Mouse (Mus musculus) 416B (cell line): ENCODE data around the gene Etv6.
"Not testable (repeated sequence)": the region's sequence is repeated elsewhere in the genome, so short reads cannot be mapped to it uniquely, and the experiment has no call there.

ENCODE experiments used
- DNase-seq: peaks from one replicate; pipeline ENCODE4 v3.0.0; 2011; ENCODE audit warnings: low read depth

Gene Etv6

DNA sequence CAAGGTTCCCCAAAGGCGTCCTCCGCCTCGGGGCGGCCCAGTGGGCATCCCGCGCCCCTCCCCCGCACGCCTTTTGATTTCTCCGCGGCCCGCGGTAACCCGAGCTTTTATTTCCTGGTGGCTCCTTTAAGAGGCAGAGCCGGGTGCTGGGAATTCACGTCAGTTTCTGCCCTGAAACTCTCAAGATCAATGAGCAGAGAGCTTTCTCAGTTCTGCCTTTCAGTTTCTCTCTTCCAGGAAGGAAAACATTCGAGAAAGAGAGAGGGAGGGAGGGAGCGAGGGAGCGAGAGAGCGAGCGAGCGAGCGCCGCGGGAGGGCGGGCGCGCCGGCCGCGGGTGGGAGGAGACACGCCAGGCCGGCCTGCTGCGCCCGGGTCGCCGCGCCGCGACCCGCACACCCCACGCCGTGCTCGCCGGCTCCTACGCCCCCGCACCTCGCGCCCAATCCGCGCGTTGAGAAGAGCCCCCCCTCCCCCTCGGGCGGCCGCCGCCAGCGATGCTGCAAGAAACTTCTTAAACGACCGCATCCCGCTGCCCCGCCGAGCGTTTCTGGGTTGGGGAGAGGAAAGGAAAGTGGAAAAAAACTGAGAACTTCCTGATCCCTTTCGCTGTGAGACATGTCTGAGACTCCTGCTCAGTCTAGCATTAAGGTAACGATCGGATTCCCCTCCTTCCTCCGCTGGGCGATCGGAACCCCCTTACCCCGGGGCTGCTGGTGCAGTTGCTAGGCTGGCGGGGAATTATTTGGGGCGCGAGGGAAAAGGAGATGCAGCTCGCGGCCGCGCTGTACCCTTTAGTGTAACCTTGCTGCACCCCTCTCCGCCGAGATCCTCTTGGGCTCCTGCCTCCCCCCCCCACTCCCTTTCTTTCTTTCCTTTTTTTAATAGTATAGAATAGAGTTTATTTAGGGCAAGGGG, at the start of gene Etv6:
Gene Etv6 (plus strand): TSS at position 211 of the 916 bp plus-strand sequence.
- DNase-seq = peak; percentile 91

DNA sequence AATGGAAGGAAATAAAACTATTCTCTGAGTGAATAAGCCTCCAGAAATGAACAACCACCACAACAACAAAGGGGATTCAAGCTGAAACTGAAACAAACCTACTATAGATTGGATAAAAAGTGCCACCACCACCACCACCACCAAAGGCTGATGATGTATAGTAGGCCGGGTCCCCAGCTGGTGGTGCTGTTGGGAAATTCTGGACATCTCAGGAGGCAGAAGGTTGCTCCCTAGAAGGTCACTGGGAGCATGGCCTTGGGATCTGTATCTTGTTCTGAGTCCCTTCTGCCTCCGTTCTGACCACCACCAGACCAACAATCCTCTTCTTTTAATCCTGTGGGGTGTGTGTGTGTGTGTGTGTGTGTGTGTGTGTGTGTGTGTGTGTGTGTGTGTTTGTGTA, 49.3 kb upstream of the Etv6 start:
- DNase-seq = peak; percentile 72

DNA sequence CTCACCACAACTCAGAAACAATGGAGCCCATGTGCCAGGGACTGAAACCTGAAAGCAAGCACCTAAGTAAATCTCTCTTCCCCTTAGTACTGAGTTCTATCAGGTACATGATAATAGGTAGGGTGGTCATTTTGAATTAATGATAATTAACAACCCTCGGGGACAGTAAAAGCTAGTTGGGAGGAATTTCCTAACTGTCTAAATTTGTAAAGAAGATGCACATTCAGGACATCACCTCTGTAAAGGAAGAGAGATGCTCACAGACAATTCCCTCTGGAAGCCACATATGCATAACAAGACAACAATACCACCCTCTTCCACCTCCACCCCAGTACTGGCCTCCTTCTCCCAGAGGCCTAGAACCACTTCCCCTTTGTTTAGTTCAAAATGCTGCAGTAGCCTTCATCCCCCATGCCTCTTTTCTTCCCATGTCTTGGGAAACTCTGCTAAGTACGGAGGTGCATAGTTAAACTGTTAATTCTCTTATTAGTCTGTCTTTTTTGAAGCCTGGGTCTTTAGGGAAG, 48.4 kb upstream of the Etv6 start:
- no peak for DNase-seq

DNA sequence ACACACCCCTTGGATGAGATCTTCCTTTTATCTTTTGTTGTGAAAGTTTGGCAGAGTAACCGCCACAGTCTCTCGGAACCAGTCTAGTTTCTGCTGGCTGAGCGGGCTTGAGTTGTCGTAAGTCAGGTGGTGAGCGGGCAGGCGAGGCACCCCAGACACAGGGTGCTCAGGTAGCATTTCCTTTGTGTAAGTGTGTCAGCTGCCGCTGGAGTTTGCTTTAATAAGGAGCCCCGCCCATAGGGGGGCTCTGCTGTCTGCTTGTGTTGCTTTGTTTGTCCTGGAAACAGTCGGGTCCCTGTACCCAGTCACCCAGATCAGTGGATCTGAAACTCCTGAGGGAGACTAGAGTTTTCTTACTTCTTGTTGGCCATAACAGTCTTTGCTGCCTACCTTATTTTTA, 47.5 kb upstream of the Etv6 start:
- no peak for DNase-seq

DNA sequence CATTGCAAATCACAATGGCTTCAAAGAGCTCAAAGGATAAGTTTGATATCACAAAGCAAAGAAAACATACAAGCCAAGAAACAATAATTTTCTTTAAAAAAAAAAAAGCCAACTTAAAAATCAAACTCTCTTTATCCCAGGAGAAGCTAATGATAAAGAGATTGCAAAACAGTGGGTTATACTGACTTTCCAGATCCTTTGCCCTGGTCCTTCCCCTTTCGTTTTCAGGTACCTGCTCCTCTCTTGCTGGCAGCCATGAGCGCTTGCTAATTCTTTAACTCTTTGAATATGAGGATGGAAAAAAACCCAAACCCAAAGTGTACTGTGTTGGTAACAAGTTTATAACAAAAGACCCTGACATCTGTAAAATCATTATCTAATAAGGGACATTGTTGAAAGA, 38.0 kb upstream of the Etv6 start:
- no peak for DNase-seq

DNA sequence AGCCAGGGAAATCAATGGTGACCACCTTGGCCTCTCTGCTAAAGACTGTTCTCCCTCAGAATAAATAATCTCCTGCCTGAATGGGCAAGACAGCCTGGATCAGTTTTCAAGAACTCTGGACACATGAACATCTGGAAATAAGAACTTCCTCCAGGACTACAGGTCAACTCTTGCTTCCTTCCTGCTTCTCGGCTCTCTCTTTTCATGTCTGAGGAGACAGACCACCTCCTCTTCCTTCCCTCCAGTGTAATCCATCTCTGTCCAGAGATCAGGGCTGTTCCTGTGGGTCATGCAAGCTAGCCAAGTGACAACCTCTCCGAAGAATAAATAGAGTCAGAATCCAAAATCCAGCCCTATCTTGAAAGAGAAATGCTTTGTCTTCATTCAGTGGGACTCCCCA, 37.6 kb upstream of the Etv6 start:
- peak; percentile 19 for DNase-seq

DNA sequence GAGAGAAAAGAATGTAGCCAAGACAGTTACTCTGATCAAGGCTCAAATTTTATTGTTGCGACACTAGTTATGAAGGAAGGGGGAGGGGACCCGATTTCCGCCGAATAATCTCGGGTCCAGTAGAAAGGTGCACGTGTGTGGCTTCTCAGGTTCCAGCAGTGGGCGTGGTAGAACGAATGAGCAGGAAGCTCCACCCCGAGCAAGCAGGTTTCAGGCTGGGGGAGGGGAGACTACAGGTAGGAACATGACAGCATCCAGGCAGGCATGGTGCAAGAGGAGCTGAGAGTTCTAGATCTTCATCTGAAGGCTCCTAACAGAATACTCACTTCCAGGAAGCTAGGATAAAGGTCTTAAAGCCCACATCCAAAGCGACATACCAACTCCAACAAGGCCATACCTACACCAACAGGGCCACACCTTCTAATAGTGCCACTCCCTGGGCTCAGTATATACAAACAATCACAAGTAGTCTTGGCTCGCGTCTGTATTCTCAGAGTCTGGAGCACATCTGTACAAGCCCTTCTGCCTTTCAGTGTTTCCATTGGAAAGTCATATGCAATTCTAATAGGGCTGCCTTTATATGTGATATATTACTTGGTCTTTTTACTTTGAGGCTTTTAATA, 20.9 kb upstream of the Etv6 start:
- not testable (repeated sequence) for DNase-seq

DNA sequence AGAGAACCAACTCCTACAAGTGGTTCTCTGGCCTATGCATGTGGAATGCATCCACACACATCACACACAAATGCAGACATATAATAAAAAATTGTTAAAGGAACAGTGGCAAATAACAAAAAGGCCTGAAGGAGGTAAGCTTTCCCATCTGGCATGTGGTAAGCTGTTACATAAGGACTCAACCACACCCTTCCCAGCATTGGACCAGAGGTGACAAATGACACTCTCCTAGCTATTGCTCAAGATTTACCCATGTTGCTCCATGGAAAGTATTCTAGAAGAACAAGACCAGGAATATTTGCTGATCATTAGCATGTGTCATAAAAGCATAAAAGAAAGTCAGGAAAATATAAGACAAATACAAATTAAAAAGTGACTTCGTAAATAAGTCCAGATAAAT, 16.7 kb upstream of the Etv6 start:
- peak; percentile 43 for DNase-seq

DNA sequence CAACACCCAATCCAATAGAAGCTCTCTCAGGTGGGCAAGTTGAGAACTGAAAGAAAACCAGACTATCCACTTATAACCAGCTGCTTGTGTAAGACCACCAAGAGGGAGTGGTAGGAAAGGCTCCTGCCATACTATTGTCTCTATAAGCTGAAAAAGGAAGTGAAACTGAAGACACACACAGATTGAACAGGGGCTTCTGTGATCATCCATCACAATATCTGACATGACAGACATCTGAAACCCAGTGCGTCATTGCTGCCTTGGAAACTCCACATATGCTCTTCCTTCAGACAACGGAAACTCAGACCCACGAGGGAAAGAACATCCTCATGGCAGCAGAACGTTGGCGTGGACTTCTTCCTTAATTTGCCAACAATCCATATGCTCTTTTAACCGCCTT, 14.7 kb upstream of the Etv6 start:
- no peak for DNase-seq

DNA sequence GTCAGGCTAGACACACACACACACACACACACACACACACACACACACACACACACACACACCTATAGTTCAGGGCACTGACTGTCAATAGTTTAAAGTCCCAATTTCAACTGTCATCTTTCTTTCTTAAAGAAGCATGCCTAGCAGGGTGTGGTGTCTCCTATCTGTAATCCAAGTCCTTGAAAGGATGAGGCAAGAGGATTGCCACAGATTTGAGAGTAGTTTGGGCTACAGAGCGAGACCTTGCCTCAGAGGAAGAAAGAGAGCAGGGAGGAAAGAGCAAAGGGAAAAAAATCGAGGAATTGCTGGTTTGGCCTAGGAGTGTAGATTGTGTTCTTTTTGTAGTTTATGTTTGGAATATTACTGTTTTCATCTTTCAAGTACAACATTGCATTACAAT, 9.2 kb upstream of the Etv6 start:
- DNase-seq = peak; percentile 35

DNA sequence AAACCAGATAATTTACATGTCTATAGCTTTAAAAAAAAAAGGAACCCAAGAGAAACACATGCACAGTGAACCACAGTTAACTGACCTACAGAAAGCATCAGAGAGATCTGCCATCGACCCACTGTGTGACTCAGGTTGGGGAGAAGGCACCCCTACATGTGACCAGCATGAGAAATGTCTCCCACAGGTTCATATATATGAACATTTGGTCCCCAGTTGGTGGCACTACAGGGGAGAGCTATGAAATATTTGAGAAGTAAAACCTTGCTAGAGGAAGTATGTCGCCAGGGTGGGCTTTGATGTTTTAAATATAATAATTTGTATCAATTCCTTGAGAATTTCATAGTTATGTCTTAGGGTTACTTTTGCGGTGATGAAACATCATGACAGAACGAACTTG, 8.5 kb upstream of the Etv6 start:
- no peak for DNase-seq

DNA sequence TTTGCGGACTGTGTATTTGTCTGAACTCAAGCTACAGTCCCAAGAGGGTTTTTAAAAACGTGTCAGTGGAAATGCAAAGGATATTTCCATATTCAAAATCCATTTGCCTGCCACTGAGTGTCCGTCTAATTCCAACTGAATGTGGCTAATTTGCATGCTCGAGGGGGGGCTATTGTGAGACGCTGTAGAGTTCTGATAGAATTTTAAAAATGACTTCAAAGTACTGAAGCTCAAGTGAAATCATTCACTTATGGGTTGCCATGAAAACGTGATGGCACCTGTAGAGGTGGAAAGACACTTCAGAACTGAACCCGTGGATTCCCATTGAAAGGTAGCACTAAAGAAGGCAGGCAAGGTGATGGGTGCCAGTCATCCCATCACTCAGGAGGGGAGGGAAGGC, 3.0 kb upstream of the Etv6 start:
- no peak for DNase-seq

DNA sequence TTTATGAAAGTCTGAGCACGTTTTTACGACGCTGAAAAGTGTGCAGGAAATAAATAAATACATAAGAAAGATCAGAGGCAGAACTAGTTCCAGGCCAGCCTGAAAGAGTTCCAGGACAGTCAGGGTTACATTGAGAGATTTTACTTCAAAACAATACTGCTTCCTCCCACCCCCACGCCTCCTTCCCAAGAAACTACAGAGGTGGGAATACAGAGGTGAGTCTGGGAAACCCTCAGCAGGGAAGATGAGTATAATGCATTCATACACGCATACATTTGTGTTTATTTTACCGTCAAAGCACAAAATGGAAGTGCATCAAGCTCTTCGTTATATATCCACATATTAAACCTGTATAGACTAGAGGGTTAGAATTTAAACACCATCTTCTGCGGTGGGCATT, 1.1 kb upstream of the Etv6 start:
- DNase-seq = no peak

DNA sequence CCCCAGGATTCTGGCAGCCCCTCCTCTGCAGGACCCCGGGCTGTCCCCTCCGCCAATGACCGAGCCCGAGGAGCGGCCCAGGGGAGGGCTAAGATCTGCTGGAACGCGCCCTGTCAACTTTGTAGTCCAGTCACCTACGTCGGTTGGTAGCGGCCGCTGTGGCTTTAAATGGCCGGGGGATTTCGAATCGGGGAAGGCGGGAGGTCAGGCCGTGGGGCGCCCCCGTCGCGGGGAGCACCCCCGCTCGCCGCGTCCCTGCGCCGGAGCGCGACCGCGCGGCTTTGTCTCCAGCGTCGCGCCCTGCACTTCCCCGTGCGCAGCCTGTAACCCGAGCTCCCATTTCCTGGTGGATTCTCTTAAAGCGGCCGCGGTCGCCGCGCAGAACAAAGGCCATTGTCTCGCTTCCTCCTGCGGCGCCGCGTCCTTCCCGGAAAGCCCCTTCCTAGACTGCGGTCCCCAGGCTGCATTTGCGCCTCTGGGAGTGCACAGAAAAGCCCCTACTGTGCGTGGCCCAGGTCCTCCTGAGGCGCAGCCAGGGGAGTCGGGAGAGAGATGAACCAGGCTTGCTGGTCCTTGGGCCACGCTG, 503 bp upstream of the Etv6 start:
- DNase-seq = peak; percentile 90

DNA sequence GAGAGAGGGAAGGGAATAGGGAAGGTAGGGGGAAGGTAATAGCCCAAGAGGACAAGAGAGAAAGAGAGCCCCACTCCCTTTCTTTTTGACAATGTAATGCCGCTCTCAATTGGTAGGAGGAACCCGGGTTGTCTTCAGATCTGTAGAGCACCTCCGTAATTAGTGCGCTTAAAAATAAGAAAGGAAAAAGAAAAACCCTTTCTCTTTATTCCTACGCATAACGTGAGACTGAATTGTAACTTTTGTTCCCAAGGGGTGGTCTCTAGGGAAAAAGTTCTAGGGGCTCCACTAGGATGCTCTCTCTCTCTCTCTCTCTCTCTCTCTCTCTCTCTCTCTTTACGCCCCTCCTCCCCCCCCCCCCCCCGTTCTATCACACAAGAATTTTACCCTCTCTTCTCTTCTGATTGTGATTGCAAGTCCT, 1.0 kb downstream of the Etv6 start:
- DNase-seq = peak; percentile 62

DNA sequence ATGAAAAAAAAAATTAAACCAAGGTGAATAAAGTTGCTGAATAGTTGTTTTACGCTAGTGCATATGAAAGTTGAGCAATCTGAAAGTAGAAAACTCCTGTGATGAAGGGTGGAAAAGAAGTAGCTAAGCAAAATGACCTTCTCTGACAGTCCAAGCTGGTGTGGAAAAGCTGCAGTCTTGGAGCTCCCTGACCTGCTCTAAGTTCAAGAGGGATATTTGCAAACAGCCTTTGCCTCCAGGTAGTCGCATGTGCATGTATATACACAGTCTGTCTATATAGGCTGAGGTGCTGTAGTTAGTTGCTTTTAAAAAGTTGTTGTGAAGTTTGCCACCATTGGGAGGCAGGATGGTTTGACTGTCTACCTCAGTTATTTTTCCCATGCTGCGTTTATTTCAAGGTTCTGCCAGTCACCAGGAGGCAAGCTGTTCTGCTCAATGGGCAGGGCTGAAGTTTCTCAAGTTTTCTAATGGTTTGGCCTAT, 1.5 kb downstream of the Etv6 start:
- DNase-seq = peak; percentile 80

DNA sequence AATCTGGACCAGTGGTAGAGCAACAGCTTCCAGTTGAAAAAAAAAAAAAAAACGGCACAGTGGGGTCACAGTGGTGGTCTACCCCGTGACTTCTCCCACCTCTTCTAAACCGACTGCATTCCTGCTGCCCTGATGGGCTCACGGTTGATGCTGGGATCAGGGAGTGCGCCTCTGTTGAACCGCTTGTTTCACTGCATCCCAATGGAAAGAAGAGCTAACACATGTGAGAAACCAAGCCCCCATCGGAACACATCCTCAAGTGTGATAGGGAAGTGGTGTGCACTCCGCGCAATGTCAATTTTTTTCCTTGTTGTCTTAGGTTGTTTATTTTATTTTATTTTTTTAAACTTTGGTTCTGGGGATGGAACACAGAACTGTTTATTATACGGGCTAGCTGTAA, 2.5 kb downstream of the Etv6 start:
- peak; percentile 53 for DNase-seq

DNA sequence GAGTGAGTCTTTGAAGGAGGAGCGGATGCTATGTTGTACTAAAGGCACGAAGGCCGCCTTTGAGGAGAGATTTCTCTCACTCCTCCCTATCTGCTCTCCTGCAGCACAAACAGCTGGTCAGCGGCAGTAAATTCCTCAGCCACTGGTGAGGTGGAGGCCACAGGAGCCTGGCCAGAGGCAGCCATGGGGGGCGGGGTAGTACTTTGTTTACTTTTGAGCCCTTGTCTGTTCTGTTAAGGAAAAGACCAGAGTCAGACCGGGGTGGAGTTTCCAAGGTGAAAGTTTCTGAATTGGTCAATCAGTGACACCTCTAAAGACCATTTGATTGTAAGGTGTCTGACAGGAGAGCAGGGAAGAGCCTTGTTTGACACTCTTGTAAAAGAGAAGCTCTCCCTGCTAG, 3.4 kb downstream of the Etv6 start:
- DNase-seq = peak; percentile 70

DNA sequence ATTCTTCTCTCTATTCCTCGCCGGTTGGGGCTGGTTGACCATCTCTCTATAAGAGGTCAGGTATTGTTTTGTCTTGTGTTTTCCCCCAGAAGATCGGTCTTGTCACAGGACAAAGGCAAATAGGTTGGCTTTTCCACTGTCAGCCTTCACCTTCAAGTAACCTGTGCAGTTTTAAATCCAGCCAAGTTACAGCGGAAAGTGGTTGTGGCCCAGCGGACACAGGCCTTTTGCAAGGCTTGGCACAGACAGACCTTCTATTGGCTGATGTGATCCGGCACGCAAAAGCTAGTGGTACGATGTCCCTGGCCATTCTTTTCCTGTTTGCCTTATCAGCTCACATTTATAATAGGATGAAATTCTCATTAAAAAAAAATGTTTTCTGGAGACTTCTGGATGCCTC, 3.9 kb downstream of the Etv6 start:
- peak; percentile 57 for DNase-seq

DNA sequence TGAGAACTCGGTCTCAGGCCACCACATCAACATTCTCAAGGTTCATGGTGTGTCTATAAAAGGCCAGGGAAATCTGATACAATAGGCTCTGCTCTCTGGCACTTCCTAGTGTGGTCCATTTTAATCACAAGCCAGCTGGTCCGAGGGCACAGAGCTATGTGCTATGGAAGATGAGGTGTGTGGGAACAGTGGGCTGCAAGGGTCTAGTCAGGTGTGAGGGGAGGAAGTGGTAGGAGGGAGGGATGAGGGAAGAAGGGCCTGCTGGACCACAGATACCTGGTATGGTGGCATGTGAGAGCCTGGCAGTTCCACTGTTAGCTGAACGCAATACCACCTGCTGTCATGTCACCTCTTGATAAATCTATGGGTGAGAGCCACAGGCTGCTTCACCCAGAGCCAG, 4.8 kb downstream of the Etv6 start:
- DNase-seq = peak; percentile 56

DNA sequence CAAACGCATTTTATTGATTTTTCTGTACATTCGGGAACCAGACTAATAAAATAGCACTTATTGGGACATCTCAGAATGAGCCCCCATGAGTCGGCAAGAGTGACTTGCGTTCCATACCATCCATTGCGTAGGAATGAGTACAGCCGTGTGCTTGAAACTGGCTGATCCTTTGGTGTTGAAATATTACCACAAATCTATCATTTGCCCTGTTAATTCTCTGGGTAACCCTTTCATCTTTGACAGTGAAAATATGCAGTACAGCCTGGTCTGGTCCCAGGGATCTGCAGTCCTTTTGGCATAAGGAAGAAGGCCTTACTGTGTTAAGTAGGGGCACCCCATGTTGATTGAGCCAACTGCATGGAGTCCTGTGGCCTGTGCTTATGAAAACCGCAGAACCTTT, 5.8 kb downstream of the Etv6 start:
- peak; percentile 65 for DNase-seq

DNA sequence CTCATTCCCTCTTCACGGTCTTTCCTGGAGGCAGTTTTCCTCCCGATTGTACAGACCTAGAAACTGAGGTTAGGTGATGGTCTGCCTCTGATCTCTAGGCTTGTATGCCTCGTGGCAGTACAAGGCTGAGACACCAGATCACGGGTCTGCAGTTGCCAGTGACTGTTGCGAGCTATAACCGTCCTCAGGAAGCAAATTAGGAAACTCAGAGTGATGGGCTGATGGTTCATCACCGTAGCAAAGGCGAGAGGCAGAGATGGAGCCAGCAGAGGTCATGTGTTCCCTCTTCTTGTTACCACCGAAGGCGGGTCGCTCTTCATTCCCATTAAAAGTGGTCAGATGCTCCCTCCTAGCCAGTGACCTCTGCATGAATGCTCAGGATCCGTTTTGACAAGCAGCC, 6.4 kb downstream of the Etv6 start:
- DNase-seq = peak; percentile 86

DNA sequence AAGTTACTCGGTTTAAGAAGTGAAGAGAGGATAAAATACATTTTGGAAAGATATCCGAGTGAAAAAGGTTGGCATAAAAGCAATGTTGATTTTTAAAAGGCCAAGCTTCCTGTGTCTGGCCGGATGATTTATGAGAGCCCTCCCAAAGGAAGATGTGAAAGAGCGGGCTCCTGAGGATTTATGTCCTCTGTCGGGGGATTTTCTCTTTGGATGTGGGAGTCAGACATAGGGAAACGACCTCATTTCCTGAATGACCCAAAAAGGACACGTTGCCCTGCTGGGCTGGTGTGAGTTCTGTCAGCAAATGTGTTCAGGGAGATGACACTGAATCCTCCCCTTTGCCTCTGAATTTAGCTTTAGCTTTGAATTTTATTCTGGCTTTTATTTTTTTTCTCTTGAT, 8.0 kb downstream of the Etv6 start:
- DNase-seq = peak; percentile 54
